Mouse (Mus musculus) embryonic facial prominence, embryonic 14.5 days (tissue): ENCODE results near the gene Ranbp17. TPM values are rescaled to one million over a fixed set of nuclear protein-coding genes. Genes with fewer than 3 reads are reported as not detected.

ENCODE experiments used
- ATAC-seq: fragments of 200-750 bp; cut with Nextera tagmentation; 2 replicates; pipeline ENCODE4 v1.8.0; 2017; ENCODE audit warnings: low read depth, moderate number of reproducible peaks, moderate TSS enrichment
- DNase-seq: peaks from one replicate; pipeline ENCODE4 v3.0.0-alpha.2; 2015; ENCODE audit warnings: low spot score
- H3K27ac ChIP-seq: fragments of 300-500 bp; sonication (generic); replicated peaks from 2 replicates; pipeline ENCODE4 v1.5.1; 2014; ENCODE audit warnings: low read depth, mild to moderate bottlenecking, low read length, moderate library complexity
- H3K27me3 ChIP-seq: fragments of 300-500 bp; sonication (generic); replicated peaks from 2 replicates; pipeline ENCODE4 v1.6.1; 2014; ENCODE audit warnings: low read length; ENCODE audit not compliant: control insufficient read depth, insufficient read depth
- H3K36me3 ChIP-seq: fragments of 300-500 bp; sonication (generic); 2 replicates; pipeline ENCODE4 v1.6.1; 2014; ENCODE audit warnings: low read length, mixed read lengths; ENCODE audit not compliant: control insufficient read depth, insufficient read depth
- H3K4me1 ChIP-seq: fragments of 300-500 bp; sonication (generic); 2 replicates; pipeline ENCODE4 v1.6.1; 2014; ENCODE audit warnings: antibody characterized with exemption, low read length; ENCODE audit not compliant: control insufficient read depth, insufficient read depth
- H3K4me2 ChIP-seq: fragments of 300-500 bp; sonication (generic); 2 replicates; pipeline ENCODE4 v1.6.1; 2014; ENCODE audit warnings: low read depth, mild to moderate bottlenecking, low read length, moderate library complexity, mixed read lengths
- H3K4me3 ChIP-seq: fragments of 300-500 bp; sonication (generic); 2 replicates; pipeline ENCODE4 v1.5.1; 2014; ENCODE audit warnings: low read depth, mild to moderate bottlenecking, low read length
- H3K9ac ChIP-seq: fragments of 300-500 bp; sonication (generic); 2 replicates; pipeline ENCODE4 v1.6.1; 2014; ENCODE audit warnings: low read depth, mild to moderate bottlenecking, low read length, moderate library complexity, mixed read lengths
- H3K9me3 ChIP-seq: fragments of 300-500 bp; sonication (generic); 2 replicates; pipeline ENCODE4 v1.6.1; 2016; ENCODE audit warnings: low read length; ENCODE audit not compliant: control insufficient read depth
- WGBS: fragments of 180-500 bp; shearing (Covaris S2); extraction: QIAGEN DNeasy Blood & Tissue Kit; methylation state at CpG from one replicate; pipeline ENCODE4 v1.1.7; 2014; 5-methylcytosine and 5-hydroxymethylcytosine counted together
- polyA plus RNA-seq: library from polyadenylated mRNA; unstranded; fragments of >200 nt; fragmentation: Nextera tagmentation; extraction: Ambion mirVana; gene quantifications from 2 replicates; pipeline ENCODE4 v1.2.1, GENCODE M21; 2014

Gene Ranbp17
- polyA plus RNA-seq, 1 experiment from 2014 or later, result 5.7 TPM

DNA sequence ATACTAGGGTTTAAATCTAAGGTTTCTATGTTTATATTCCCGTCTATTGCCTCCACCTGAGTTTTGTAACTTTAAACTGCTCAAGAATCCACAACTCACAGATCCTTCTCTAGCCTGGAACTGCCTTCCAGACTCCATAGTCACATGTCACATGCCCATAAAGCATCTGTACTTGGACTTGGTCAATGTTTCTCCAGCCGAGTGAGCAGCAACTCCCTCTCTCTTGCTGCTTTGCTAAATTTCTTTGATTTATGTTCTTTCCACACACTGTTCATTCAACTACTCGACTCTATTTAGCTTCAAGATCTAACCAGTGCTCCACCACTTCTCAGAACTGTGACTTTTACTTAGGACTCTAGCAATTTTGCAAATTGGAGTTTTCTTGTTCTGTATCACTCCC lies 238.7 kb downstream of the Ranbp17 start:
- DNase-seq (no peak), ATAC-seq (no peak)
- H3K4me1 ChIP-seq, result no peaks in the 10 kb centered on the region
- H3K4me3 ChIP-seq, result no peak overlapping the region
- no peak overlapping the region for H3K4me2 ChIP-seq
- H3K27me3 ChIP-seq, result no peaks in the 10 kb centered on the region
- no peaks in the 10 kb centered on the region for H3K36me3 ChIP-seq
- no peak overlapping the region for H3K9ac ChIP-seq
- H3K27ac ChIP-seq, result no peak overlapping the region
- H3K9me3 ChIP-seq, result no peaks in the 10 kb centered on the region
- 69% methylated on average over 3 of the region's 3 CpGs for WGBS

DNA sequence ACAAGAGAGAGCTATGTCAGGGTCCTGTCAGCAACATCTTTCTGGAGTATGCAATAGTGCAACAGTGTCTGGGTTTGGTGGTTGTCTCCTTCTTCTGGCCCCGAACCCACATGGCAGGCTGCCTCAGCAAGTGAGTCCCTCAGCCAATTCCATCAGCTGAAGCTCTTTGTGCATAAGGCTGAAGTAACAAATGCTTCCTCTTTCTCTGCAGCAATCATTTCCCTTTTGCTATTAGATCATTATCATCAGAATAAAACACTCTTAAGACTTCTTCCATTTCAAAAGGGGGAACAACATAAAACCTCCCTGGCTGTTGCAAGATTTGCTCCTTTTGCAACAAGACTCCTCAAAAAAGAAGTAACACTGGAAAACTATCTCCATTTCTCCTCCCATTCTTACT lies 239.3 kb downstream of the Ranbp17 start:
- 80% methylated on average over 1 of the region's 1 CpGs for WGBS
- Histone ChIP-seq H3K36me3 (no peaks in the 10 kb centered on the region), H3K9me3 (no peaks in the 10 kb centered on the region), H3K27me3 (no peaks in the 10 kb centered on the region), H3K9ac (no peak overlapping the region), H3K4me2 (no peak overlapping the region), H3K27ac (no peak overlapping the region), H3K4me1 (no peaks in the 10 kb centered on the region), H3K4me3 (no peak overlapping the region)
- DNase-seq (no peak), ATAC-seq (no peak)

DNA sequence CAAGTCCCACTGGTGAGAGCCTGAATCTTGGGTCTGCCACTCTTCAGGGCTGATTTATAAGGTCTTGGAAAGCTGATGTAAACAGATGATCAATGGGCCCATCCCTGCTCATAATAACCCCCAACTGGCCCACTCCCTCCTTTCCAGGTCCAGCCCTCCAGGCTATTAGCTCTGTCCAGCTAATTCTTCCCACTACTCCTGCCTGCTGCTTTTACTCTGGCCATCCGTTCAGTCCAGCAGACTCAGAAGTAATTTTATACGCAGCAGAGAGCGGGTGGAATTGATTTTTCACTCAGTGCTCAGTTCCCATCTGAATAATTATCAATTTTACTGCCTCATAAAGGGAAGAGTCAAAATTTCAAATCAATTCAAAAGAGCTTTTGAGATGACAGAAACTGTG lies 273.3 kb downstream of the Ranbp17 start:
- no peaks in the 10 kb centered on the region for H3K27me3 ChIP-seq
- H3K9ac ChIP-seq, result no peak overlapping the region
- H3K9me3 ChIP-seq, result no peaks in the 10 kb centered on the region
- H3K4me3 ChIP-seq, result no peak overlapping the region
- no peak overlapping the region for H3K27ac ChIP-seq
- no peak overlapping the region for H3K4me2 ChIP-seq
- no peak for DNase-seq
- 45% methylated on average over 3 of the region's 3 CpGs for WGBS
- no peaks in the 10 kb centered on the region for H3K36me3 ChIP-seq
- ATAC-seq, result no peak
- no peaks in the 10 kb centered on the region for H3K4me1 ChIP-seq

DNA sequence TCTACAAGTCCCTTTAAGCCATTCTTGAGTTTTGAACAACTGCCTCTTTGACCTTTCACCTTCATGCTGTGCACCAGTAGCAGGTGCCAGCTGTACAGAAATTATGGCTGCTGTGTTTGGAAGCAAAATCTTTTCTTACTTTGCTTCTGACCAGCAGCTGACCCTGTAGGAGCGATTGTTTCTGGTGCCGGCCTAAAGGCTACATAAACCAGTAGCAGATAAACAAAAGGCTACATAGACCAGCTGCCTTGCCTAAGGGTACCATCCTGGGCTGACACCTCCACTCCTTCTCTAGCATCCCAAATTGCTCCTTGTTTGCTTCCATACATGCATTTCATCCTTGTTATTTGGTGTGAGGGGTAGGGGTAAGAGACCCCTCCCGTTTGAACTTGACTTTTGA lies 279.4 kb downstream of the Ranbp17 start:
- Histone ChIP-seq H3K27ac (no peak overlapping the region), H3K4me2 (no peak overlapping the region), H3K9me3 (no peaks in the 10 kb centered on the region), H3K27me3 (no peaks in the 10 kb centered on the region), H3K4me1 (no peaks in the 10 kb centered on the region), H3K4me3 (no peak overlapping the region), H3K36me3 (no peaks in the 10 kb centered on the region), H3K9ac (no peak overlapping the region)
- 56% methylated on average over 3 of the region's 3 CpGs for WGBS
- ATAC-seq (no peak), DNase-seq (no peak)

DNA sequence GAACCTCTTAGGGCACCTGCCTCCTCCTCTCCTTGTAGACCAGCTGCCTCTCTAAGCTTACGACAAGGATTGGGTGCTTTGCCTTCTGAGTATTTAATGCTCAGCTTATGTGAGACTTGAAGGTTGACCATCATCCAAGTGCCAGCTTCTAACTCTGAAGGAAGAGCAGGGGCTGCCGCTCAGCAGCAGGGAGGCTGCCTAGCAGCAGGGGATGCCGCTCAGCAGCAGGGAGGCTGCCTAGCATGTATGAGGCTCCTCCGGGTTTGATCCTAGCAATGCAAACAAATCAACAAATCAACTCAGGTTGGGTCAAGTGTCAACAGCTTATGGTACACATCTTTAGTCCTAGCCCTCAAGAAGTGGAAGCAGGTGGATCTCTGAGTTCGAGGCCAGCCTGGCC lies 281.5 kb downstream of the Ranbp17 start:
- Histone ChIP-seq H3K27me3 (no peaks in the 10 kb centered on the region), H3K4me1 (no peaks in the 10 kb centered on the region), H3K27ac (no peak overlapping the region), H3K9ac (no peak overlapping the region), H3K4me3 (no peak overlapping the region), H3K9me3 (no peaks in the 10 kb centered on the region), H3K4me2 (no peak overlapping the region), H3K36me3 (no peaks in the 10 kb centered on the region)
- DNase-seq (no peak), ATAC-seq (no peak)
- WGBS, result 64% methylated on average over 5 of the region's 5 CpGs

DNA sequence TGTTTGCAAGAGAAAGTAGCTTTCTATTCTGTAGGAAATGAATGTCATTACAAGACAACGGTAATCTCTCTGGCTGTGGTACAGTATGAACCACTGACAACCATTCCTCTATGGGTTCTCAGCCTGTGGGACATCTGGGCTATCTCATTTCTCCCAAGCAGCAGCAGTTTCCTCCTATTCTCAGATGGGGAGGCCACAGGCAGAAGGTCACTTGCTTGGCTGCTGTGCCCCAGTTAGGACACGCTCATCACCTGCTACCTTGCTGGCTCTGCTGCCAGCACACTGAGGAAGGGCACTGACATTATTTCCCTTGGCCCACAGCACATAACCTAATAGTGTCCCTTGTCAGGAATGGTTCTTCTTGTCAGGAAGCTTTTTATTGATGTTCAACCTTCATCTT lies 285.4 kb downstream of the Ranbp17 start:
- Histone ChIP-seq H3K36me3 (no peaks in the 10 kb centered on the region), H3K9me3 (no peaks in the 10 kb centered on the region), H3K27ac (no peak overlapping the region), H3K27me3 (no peaks in the 10 kb centered on the region), H3K4me2 (no peak overlapping the region), H3K4me1 (no peaks in the 10 kb centered on the region), H3K9ac (no peak overlapping the region), H3K4me3 (no peak overlapping the region)
- WGBS, result 82% methylated on average over 2 of the region's 2 CpGs
- DNase-seq (no peak), ATAC-seq (no peak)

DNA sequence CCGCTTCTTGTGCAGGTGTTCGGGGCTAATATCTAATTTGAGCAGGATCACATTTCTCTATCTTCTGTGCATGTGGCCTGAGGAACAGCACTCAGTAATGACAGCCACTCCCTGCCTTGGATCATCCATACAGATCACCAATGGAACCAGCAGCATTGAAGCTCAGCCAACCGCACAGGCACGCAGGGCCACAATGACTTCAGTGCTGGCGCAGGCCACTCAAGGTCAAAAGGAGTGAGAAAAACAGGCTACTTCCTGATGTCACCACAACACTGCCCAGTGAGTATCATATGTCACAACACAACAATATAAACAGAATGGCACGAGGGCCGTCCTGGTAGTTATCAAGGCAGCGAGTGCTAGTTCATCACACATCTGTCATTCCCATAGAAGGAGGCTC lies 287.0 kb downstream of the Ranbp17 start:
- Histone ChIP-seq H3K4me3 (no peak overlapping the region), H3K4me2 (no peak overlapping the region), H3K9me3 (no peaks in the 10 kb centered on the region), H3K27me3 (no peaks in the 10 kb centered on the region), H3K27ac (no peak overlapping the region), H3K4me1 (peaks cover 12% of the 10 kb centered on the region), H3K9ac (no peak overlapping the region), H3K36me3 (no peaks in the 10 kb centered on the region)
- 76% methylated on average over 8 of the region's 8 CpGs for WGBS
- ATAC-seq, result no peak
- DNase-seq, result no peak

DNA sequence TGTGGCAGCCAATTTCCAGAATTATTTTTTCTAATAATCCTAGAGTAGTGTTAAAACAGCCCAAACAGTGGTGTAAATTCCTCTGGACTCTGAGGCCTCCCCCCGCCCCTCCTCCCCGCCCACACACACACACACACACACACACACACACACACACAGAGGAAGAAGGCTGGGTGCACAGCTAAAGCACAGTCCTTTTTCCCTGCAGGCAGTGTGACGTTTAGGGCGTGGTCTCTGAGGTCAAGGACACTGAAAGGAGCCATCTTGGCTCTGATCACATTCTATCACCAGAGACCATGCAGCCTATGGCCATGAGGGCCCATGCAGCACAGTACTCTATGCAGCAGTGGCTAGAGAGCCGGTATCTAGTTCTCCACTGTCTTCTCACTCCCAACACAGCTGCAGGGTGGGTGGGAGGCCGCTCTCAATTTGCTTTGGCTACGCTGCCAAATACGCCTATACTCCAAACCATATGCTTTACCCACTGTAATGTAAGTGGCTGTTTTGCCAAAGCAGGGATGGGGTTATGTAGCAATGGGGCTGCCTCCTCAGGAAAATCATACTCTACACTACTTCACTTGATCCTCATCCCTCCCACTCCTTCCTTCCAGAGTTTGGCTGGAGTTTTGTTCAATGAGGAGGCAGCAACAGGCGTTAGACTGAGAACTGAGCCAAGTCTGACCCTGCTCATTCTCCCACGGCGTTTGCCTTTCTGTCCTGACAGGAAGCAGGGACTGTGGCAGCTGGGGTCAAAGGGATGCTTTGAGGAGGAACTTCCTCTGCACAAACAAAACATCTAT lies 291.8 kb downstream of the Ranbp17 start:
- peak overlapping the region; percentile 33; the same call in 1 of the 2 replicates for H3K27ac ChIP-seq

DNA sequence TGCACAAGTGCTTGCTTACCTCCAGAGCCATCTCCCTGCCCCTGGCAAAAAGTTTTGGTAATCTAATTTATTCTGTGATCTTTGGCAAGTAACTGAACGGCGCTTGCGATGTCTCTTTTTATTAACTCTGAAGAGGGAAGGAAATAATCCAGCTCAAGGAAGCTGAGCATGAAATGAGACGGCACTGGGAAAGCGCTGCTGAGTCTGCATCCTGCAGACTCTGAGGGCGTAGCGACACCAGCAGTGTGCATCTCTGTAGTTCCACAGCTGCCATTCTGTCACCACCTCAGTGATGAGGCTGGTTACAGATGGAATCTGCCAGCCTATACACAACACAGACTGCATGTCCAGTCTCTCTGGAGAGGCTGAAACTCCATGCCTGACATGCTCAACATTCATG lies 292.8 kb downstream of the Ranbp17 start:
- Histone ChIP-seq H3K36me3 (no peaks in the 10 kb centered on the region), H3K27me3 (no peaks in the 10 kb centered on the region), H3K4me2 (no peak overlapping the region), H3K9ac (no peak overlapping the region), H3K4me1 (peaks cover 14% of the 10 kb centered on the region), H3K4me3 (no peak overlapping the region), H3K27ac (no peak overlapping the region), H3K9me3 (no peaks in the 10 kb centered on the region)
- peak; percentile 39 for DNase-seq
- ATAC-seq, result no peak
- WGBS, result 52% methylated on average over 7 of the region's 7 CpGs

More for the DNA sequence above, 291.8 kb downstream of the Ranbp17 start:
- H3K4me3 ChIP-seq, result no peak overlapping the region
- H3K4me1 ChIP-seq, result peaks cover 14% of the 10 kb centered on the region
- DNase-seq (peak; percentile 83), ATAC-seq (peak; percentile 83)
- H3K27me3 ChIP-seq, result no peaks in the 10 kb centered on the region
- no peak overlapping the region for H3K4me2 ChIP-seq
- no peak overlapping the region for H3K9ac ChIP-seq
- WGBS, result 37% methylated on average over 11 of the region's 11 CpGs
- H3K9me3 ChIP-seq, result no peaks in the 10 kb centered on the region
- no peaks in the 10 kb centered on the region for H3K36me3 ChIP-seq
